Mouse (Mus musculus) forelimb bud, embryonic 11.5 days (tissue): ENCODE results near the gene Fbxw10.

Experiments
- DNase-seq: peaks from one replicate; pipeline ENCODE4 v3.0.0-alpha.2; 2012; ENCODE audit warnings: low read depth, low spot score

The Fbxw10 gene

GRCm38 (mm10) chr11:62846961-62847654, at the start of gene Fbxw10:
Gene Fbxw10, plus strand, starts transcription at chr11:62847069.
- DNase-seq = peak; percentile 71

- DNase-seq = no peak
Measured at GRCm38 (mm10) chr11:62804119-62804518, 42.8 kb upstream of the Fbxw10 start.

GRCm38 (mm10) chr11:62807965-62808364, 38.9 kb upstream of the Fbxw10 start:
- DNase-seq = no peak

DNA sequence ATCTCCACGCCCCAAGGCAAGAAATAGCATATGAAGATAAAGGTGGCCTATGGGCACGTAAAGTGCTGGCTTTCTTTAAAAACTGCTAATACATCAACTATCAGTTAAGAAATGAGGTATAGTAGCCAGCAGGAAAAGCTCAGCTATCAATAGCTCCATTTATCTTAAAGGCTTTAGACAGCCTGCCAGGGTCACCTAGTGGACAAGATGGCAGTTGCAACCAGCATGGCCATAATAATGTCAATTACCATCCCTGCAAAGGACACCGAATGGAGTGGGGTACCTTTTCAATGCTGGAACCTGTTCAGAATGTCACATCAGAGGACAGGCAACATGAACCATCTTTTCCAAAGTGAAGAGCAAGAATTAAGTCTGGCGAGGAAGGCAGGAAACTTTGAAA, 37.7 kb upstream of the Fbxw10 start:
- no peak for DNase-seq

- no peak for DNase-seq
Measured at GRCm38 (mm10) chr11:62812268-62812667, 34.6 kb upstream of the Fbxw10 start.

DNA sequence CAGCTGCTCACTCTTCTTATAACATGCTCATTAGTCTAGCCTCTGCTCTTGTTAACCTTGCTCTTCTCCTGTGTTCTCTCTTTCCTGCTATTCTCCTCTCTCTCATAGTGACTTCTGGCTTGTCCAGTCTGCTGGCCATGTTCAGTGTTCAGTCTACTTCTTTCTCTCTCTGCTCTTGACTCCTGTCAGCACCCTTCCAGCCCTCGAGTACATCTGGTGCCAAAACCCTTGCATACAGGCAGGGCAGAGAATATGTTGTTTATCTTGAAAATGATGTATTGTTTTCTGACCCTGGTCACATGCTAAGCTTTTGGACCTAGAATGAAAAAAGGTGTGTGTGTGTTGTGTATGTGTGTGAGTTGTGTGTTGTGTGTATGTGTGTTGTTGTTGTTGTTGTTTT, 33.4 kb upstream of the Fbxw10 start:
- DNase-seq = no peak

DNA sequence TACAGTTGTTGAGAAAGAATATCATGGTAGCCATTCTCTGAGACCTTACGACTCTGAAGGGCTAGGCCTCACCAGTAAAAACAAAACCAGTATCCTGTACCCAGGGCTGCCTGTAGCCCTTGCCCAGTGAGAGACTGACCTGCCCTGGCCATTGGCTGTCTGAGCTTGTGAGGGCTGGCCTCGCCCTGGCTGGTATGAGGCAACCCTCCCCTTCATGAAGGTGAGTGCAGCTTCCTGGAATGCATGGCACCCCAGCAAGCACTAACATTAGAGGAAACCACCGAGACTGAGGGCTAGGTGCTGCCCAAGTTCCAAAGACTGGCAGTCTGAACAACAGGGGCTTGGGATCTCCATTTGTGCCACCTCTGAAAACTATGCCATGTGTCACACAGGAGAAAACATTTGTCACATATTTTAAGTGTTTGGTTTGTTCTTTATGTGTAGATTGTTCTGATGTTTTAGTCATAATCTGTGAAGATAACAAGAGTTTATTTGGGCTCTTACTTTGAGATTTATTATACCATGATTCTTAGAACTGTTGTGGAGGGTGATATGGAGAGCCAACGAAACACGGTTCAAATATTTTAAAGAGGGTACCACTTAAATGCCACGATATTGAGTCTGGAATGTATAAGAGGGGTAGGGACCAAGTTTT, 32.8 kb upstream of the Fbxw10 start:
- no peak for DNase-seq

DNA sequence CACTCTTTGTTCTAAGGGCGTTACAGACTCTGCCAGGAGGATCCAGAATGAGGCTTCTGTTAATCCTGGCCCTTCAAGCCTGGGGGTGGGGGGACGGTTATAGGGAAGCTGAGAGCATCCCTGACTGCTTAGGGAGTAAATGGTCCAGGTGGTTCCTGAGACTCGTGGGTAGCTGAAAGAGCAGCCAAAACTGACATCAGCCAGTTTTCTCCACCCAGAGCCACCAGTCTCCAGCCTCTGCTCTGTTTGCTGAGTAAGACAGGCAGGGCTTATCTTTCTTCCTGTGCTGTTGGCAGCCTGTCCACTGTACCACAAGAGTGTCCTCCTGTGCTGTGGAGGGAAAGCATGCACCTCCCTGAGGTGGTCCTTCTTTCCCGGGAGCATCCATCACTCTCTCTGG, 32.2 kb upstream of the Fbxw10 start:
- DNase-seq = no peak

- DNase-seq = no peak
Measured at GRCm38 (mm10) chr11:62815438-62815837, 31.4 kb upstream of the Fbxw10 start.

DNA sequence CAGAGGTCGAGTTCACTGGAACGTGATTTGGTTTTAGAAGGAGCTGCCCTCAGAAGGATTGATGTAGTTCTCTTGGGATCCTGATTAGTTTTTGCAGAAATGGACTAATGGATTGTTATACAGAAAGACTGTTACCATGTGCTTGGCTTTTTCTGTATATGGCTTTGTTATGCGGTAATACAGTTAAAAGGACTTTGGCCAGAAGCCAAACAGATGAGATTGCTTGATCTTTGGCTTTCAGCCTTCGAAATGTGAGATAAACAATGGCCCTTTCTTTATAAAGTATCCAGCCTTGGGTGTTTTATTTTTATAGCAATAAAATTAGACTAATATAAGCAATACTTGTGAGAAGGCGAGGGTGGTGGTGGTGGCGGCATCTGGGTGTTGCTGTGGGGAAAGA, 30.3 kb upstream of the Fbxw10 start:
- DNase-seq = no peak

- DNase-seq = no peak
Measured at GRCm38 (mm10) chr11:62819059-62819686, 27.7 kb upstream of the Fbxw10 start.

- peak; percentile 42 for DNase-seq
Measured at GRCm38 (mm10) chr11:62820059-62820541, 26.8 kb upstream of the Fbxw10 start, which contains the start of gene Trim16. Gene Trim16, plus strand, starts transcription at chr11:62820231.

DNA sequence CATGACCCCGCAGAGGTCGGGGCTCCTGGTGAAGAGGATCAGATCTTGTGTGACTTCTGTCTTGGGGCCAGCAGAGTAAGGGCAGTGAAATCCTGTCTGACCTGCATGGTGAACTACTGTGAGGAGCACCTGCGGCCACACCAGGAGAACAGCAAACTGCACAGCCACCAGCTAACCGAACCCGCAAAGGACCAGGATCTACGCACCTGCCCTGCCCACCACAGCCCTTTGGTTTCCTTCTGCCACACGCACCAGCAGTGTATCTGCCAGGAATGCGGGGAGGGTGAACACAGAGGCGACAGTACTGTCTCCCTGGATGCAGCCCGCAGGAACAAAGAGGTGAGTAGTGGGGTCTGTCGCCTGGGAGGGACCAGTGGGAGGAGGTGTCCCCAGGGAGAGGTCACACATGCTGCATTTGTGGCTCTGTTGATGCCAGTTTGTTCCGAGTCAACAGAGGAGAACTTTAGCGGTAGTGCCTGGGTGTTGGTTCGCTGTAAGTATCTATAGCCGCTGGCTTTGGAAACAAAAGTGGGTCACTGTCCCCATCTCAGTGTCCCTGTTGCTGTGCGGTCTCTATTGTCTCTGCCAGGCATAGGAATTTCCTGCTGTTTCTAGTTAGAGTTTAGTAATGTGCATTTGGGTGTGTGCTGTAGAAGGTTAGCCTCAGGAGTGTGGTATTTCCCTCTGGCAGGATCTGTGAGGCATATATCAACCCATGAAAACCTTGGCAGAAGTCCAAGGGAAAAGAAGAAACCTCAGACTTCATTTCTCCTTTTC, 26.0 kb upstream of the Fbxw10 start:
- peak; percentile 16 for DNase-seq

- no peak for DNase-seq
Measured at GRCm38 (mm10) chr11:62821893-62822292, 25.0 kb upstream of the Fbxw10 start.

- no peak for DNase-seq
Measured at GRCm38 (mm10) chr11:62824211-62824610, 22.7 kb upstream of the Fbxw10 start.

GRCm38 (mm10) chr11:62825222-62826105, 21.4 kb upstream of the Fbxw10 start:
- no peak for DNase-seq

GRCm38 (mm10) chr11:62826106-62826733, 20.6 kb upstream of the Fbxw10 start:
- no peak for DNase-seq

DNA sequence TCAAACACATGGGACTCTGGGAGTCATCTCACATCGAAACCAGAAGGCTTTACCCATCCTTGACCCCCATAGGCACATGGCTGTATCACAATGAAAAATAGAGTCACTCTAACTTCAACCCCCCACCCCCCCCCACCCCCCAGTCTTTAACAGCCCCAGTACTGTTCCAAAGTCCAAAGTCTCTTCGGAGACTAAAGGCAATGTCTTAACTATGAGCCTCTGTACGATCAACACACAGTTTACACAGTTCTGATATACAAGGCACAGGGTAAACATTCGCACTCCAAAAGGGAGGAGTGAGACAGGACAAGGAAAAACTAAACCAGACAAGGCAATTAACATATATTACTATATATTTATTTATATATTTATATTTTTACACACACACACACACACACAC, 19.7 kb upstream of the Fbxw10 start:
- no peak for DNase-seq

- no peak for DNase-seq
Measured at GRCm38 (mm10) chr11:62827911-62828310, 19.0 kb upstream of the Fbxw10 start.

GRCm38 (mm10) chr11:62830387-62830786, 16.5 kb upstream of the Fbxw10 start:
- no peak for DNase-seq
